Mouse (Mus musculus) embryo, embryonic 10 days (tissue): ENCODE data around the gene Mmp15.

Source experiments
- DNase-seq: peaks from one replicate; pipeline ENCODE4 v3.0.0-alpha.2; 2015; ENCODE audit warnings: low spot score

Mmp15 gene

GRCm38 (mm10) chr8:95341721-95342120 lies 10.3 kb upstream of the Mmp15 start:
- no peak for DNase-seq

DNA sequence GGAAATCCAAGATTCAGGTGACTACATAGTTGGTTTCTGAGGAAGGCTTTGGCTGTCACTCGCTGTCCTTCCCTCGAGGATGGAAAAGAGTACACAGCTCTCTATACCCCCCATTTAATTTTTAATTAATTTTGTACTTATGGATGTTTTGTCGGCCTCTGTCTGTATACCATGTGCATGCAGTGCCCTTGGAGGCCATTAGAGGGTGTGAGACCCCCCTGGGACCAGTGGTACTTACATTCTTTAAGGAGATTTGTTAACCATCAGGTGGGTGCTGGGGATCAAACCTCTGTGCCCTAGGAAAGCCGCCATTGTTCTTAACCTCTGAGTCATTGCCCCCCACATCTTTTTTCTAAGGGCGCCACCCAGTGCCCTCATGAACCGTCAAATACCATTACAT lies 7.4 kb upstream of the Mmp15 start:
- DNase-seq, result no peak

DNA sequence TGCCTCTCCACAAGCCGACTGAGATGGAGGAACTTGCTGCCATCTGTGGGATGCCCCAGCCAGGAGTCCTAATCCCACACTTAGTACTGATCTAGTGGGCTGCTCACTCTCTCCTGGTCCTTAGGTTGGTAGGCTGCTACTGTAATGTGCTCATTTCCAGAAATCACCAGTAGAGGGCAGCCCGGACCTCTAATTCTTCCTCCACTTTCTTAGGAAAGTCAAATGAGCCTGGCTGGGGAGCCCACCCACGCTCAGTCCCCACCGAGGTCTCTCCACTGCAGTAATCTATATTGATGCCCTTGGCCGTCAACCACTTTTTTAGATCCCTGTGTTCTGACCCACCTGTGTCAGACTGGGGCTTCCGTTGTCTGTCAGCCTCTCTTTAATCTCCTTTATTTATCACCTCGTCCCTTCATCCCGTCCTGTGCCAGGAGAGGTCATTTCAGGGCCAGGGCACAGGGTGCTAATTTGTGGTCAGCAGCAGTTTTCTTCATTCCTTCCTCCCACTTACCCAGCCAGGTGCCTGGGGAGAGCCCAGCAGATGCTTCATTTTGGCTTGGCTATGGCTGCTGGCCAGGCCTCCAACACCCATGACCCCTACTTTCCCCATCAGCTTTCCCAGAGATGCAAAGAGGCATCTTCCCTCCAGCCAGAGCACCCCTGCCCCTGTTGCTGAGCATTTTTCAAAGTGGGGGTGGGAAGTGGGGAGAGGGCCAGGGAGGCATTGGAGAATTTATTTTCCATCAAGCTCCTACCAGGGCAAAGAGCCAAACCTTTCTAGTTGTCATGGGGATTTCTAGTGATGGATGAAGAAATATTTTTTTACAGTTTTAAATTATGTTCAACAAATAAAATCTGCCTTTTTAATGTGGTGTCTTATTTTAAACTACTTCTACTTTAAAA lies 5.2 kb upstream of the Mmp15 start:
- DNase-seq, result peak; percentile 77

GRCm38 (mm10) chr8:95348356-95348755 lies 3.7 kb upstream of the Mmp15 start:
- peak; percentile 2 for DNase-seq

GRCm38 (mm10) chr8:95348811-95349630 lies 3.0 kb upstream of the Mmp15 start:
- peak; percentile 2 for DNase-seq

- peak; percentile 57 for DNase-seq
Measured at GRCm38 (mm10) chr8:95351461-95351860, 607 bp upstream of the Mmp15 start.

DNA sequence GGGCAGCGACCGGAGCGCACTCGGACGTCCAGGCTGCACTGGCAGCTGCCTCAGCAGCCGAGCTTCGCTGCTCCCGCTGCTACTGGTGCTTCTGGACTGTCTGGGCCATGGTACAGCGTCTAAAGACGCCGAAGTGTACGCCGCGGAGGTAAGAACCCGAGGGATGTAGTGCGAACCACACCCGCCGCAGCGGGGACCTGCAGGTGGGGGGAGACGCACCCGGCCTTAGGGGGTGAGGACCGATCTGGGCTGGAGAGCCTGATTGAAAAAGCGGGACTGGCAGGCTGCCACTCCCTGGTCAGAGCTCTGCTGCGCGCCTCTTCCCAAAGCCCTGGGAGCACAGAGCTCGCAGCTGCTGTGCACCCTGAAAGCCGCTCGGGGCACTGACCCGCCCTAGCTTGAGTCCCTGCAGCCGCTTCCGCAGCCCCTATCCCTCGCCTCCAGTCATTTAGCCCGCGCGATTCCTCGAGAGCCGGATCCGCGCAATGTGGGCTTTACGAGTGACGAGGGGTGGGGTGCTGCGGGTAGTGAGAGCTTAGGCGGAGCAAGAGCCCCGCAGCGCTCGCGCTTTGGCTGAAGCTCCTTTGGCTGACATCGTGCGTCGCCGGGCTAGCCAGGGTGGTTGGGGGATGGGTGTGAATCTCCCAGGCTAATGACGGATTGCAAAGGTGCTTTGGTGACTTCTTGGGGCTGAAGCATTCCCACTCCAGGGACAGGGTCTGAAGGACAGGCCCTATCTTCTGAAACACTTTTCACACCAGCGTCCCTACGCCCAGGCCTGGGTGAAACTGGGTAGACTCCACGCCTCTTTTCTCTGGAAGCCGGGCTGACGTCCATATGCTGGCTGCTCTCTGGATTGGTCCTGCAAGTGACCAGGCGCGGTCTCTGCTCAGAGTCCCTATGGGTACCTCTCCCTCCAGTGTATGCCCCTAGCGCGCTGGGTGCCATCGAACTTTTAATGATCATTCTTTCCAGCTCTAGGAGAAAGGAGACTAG lies 1.1 kb downstream of the Mmp15 start:
- peak; percentile 73 for DNase-seq

DNA sequence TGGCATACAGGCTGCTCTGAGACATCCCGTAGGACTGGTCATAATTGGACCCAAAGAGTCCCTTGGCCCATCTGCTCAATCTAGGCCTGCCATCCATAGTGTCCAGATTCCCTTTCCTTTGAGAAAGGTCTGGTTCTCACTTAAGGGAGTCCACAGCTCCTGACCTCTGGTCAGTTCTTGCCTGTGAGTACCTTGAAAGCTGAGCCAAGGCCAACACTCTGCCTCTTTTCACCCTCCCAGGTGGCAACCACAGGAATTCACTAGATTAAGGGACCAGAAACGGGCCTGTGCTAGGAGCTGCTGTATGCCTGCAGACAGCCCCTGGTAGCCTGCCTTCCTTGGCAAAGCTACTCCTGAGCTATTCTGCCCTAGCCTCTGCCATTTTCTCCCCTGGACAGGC lies 2.5 kb downstream of the Mmp15 start:
- DNase-seq, result no peak

GRCm38 (mm10) chr8:95358550-95359411 lies 6.7 kb downstream of the Mmp15 start:
- DNase-seq, result peak; percentile 20

DNA sequence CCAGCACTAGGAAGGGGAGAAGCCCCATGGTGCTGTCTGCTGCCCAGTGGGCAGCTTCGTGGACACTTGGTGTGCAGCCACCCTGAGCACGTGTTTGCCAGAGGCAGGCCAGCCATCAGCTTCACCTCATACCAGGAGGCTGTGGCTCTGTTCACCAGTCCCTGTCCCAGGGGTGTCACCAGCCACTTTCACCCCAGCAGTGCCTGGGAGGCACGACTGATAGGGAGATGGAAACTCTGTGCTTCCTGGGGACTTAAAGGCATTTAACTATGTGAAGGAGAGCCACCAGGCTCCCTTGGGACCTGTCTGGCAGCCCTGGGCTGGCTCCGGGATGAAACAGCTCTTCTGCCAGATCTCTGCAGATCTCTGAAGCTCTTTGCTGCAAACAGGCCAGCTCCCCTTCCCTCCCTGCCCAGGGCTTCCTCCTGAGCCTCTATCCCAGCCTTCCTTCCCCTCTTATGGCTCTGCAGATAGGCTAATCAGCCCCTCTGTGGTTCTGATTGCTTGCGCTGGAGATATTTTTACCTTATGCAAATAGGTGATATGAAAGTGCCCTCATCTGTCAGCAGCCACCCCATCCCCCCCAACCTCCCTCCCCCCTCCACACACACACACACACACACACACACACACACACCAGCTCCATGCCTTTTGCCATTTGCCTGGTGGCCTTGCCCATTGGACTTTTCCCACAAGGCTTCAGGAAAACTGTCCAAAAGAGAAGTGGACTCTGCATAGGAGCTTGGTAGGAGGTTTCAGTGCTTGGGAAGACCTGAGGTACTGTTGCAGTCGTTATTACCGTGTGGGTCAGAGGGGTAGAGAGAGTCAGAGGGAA lies 8.3 kb downstream of the Mmp15 start:
- no peak for DNase-seq

DNA sequence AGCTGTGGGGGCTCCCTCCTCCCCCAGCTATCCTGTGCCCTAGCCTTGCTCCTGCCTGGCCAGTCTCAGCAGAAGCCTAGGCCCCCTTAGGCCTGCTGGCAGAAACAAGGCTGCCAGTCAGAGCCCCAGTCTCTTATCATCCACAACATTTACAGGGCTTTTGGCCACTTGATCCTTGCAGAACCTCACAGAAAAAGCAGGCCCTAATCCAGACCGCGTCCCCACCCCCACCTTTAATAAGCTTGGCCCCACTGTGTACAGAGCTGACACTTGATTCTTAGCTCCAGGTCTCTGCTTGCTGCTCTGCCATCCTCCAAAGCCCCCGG lies 8.9 kb downstream of the Mmp15 start:
- DNase-seq, result no peak

DNA sequence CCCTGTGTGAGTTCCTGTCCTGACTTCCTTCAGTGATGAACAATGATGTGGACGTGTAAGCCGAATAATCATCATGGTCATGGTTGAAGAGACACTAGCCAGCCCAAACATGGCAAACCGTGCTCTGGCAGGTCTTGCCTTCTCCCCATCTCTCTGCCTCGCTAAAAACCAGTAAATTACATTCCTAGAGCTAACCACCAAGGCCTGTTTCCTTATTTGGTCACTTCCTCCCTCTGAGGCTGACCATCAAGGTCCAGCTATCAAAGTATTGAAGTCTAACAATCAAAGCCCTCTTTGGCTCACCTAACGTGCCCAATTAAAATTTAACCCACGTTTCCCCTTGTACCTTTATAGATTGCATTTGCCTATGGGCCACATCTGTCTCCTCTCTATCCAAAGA lies 10.2 kb downstream of the Mmp15 start:
- no peak for DNase-seq

GRCm38 (mm10) chr8:95363849-95364248 lies 11.8 kb downstream of the Mmp15 start:
- no peak for DNase-seq

GRCm38 (mm10) chr8:95369581-95370326 lies 17.7 kb downstream of the Mmp15 start:
- peak; percentile 56 for DNase-seq

GRCm38 (mm10) chr8:95373389-95374002 lies 21.4 kb downstream of the Mmp15 start:
- no peak for DNase-seq

DNA sequence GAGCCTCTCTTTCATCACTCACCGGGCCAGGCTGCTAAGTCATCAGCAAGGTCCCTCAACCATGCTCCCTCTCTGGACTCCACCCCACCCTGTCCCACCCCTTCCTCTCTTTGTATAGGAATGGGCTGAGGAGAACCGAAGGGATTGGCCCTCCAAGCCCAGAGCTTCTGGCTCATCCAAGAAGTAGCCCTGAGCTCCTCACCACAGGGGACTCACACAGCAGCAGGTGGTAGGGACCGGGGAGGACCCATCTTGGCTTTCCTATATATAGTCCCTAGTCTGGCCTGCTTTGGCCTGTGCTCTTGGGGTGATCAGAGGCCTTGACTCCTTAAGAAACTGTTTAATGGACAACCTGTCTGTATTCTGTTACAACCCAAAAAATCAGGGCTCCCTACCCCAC lies 22.4 kb downstream of the Mmp15 start:
- no peak for DNase-seq

DNA sequence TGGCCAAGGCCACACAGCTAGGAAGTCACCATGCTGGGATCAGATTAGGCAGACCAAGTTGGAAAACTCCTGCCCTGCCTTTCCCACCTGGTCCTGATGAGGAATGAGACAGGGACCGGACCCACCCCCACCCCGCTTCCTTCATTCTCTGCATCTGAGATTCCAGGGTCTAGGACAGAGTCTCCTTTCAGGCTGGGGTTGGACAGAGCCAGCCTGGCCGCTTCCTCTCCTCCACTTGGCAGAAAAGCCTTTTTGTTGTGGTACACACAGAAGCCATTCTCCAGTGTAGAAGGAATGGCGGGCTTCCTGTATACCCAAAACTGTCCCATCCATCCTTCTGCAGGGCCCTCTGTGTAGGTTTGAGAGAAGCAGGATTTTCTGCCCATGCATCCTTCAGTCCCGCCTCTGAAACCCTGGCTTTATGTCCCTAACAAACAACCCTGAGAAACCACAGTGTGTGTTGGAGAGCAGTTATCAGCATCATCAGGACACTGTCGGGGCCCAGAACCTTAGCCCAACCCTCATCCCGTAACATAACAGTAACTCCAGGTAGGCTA lies 23.4 kb downstream of the Mmp15 start:
- DNase-seq, result no peak

DNA sequence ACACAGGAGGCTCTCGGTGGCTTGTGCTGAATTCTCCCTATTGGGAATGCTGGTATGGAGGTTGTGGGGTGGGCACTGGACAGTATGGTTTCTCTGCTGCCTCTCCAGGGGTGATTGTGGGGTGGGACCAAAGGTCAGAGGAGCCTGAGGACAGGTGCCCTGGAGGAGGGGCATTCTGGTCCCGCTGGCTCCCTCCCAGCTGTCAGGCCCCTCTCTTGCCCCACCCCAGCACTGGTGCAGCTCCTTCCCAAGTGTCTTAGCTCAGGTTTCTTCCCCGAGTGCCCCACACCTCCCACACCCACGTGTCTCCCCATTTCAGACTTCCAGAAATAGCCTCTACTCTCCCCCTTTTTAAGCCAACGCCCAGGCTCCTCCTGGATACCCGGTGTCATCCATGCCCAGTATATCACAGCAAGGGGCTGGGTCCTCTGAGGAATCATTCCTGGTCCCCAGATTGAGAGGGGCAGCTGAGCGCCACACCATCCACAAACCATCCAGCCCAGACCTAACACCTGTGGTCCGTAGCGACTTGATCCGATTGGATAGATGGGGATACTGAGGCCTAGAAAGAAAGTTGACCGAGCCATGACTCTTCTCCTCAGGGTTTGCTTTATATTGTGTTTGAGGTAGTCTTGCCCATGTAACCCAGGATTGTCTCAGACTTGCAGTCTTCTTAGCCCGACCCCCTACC lies 24.4 kb downstream of the Mmp15 start:
- DNase-seq, result no peak
